Mouse (Mus musculus): ENCODE results near the gene Clec1b. TPM values are rescaled to one million over a fixed set of nuclear protein-coding genes. Genes with fewer than 3 reads are reported as not detected.

The Clec1b gene
- polyA plus RNA-seq (2015; fragmentation: Nextera tagmentation; extraction: Ambion mirVana) = 2.0 and 3.0 TPM in 2 replicates

- no peak for ATAC-seq (ENCODE audit: low read depth)
- H3K36me3 ChIP-seq = no peaks in the 10 kb centered on the region
- 87% methylated on average over 8 of the region's 8 CpGs for WGBS
- H3K9ac ChIP-seq = no peak within 1 kb of the TSS
- H3K4me1 ChIP-seq (replicated peaks) = no peaks in the 10 kb centered on the region
- no peak within 1 kb of the TSS for H3K27ac ChIP-seq (replicated peaks)
- H3K27me3 ChIP-seq = no peaks in the 10 kb centered on the region
- no peak within 1 kb of the TSS for H3K4me3 ChIP-seq
- H3K9me3 ChIP-seq = no peaks in the 10 kb centered on the region
- no peak within 1 kb of the TSS for H3K4me2 ChIP-seq
Observed at GRCm38 (mm10) chr6:129396997-129397396, at the start of gene Clec1b. Gene Clec1b, plus strand, starts transcription at chr6:129397297.

- H3K4me2 ChIP-seq = no peak overlapping the region
- WGBS = 60% methylated on average over 4 of the region's 4 CpGs
- no peaks in the 10 kb centered on the region for H3K4me1 ChIP-seq (replicated peaks)
- no peaks in the 10 kb centered on the region for H3K27me3 ChIP-seq
- H3K27ac ChIP-seq (replicated peaks) = no peak overlapping the region
- no peaks in the 10 kb centered on the region for H3K9me3 ChIP-seq
- H3K9ac ChIP-seq = no peak overlapping the region
- H3K36me3 ChIP-seq = no peaks in the 10 kb centered on the region
- ATAC-seq (ENCODE audit: low read depth) = no peak
- H3K4me3 ChIP-seq = no peak overlapping the region
Observed at GRCm38 (mm10) chr6:129349524-129350352, 47.4 kb upstream of the Clec1b start.

- H3K4me3 ChIP-seq = no peak overlapping the region
- H3K27me3 ChIP-seq = no peaks in the 10 kb centered on the region
- 87% methylated on average over 3 of the region's 3 CpGs for WGBS
- H3K4me1 ChIP-seq (replicated peaks) = no peaks in the 10 kb centered on the region
- H3K9ac ChIP-seq = no peak overlapping the region
- no peak overlapping the region for H3K4me2 ChIP-seq
- no peaks in the 10 kb centered on the region for H3K9me3 ChIP-seq
- no peaks in the 10 kb centered on the region for H3K36me3 ChIP-seq
- no peak for ATAC-seq (ENCODE audit: low read depth)
- no peak overlapping the region for H3K27ac ChIP-seq (replicated peaks)
Observed at GRCm38 (mm10) chr6:129351091-129351490, 46.0 kb upstream of the Clec1b start.

GRCm38 (mm10) chr6:129355774-129356173, 41.3 kb upstream of the Clec1b start:
- no peaks in the 10 kb centered on the region for H3K4me1 ChIP-seq (replicated peaks)
- H3K9ac ChIP-seq = no peak overlapping the region
- H3K36me3 ChIP-seq = no peaks in the 10 kb centered on the region
- no peak for ATAC-seq (ENCODE audit: low read depth)
- 99% methylated on average over 2 of the region's 2 CpGs for whole genome bisulfite sequencing
- H3K4me2 ChIP-seq = no peak overlapping the region
- H3K9me3 ChIP-seq = no peaks in the 10 kb centered on the region
- H3K27me3 ChIP-seq = no peaks in the 10 kb centered on the region
- H3K27ac ChIP-seq (replicated peaks) = no peak overlapping the region
- no peak overlapping the region for H3K4me3 ChIP-seq

GRCm38 (mm10) chr6:129356430-129356829, 40.7 kb upstream of the Clec1b start:
- Histone ChIP-seq H3K4me3 (no peak overlapping the region), H3K4me2 (no peak overlapping the region), H3K36me3 (no peaks in the 10 kb centered on the region), H3K4me1 (replicated peaks) (no peaks in the 10 kb centered on the region), H3K27ac (replicated peaks) (no peak overlapping the region), H3K27me3 (no peaks in the 10 kb centered on the region), H3K9ac (no peak overlapping the region), H3K9me3 (no peaks in the 10 kb centered on the region)
- ATAC-seq (ENCODE audit: low read depth) = no peak

GRCm38 (mm10) chr6:129359515-129359914, 37.6 kb upstream of the Clec1b start:
- WGBS = 89% methylated on average over 2 of the region's 2 CpGs
- H3K36me3 ChIP-seq = no peaks in the 10 kb centered on the region

GRCm38 (mm10) chr6:129363942-129364341, 33.2 kb upstream of the Clec1b start:
- Histone ChIP-seq H3K27ac (replicated peaks) (no peak overlapping the region), H3K27me3 (no peaks in the 10 kb centered on the region), H3K9me3 (no peaks in the 10 kb centered on the region), H3K36me3 (no peaks in the 10 kb centered on the region), H3K4me3 (no peak overlapping the region), H3K4me1 (replicated peaks) (no peaks in the 10 kb centered on the region), H3K4me2 (no peak overlapping the region), H3K9ac (no peak overlapping the region)
- 18% methylated on average over 1 of the region's 1 CpGs for WGBS
- ATAC-seq (ENCODE audit: low read depth) = no peak

More at GRCm38 (mm10) chr6:129359515-129359914, 37.6 kb upstream of the Clec1b start:
- ATAC-seq (ENCODE audit: low read depth) = no peak
- H3K9ac ChIP-seq = no peak overlapping the region
- no peaks in the 10 kb centered on the region for H3K4me1 ChIP-seq (replicated peaks)
- no peaks in the 10 kb centered on the region for H3K27me3 ChIP-seq
- no peak overlapping the region for H3K27ac ChIP-seq (replicated peaks)
- H3K4me2 ChIP-seq = no peak overlapping the region
- H3K4me3 ChIP-seq = no peak overlapping the region
- H3K9me3 ChIP-seq = no peaks in the 10 kb centered on the region

GRCm38 (mm10) chr6:129365959-129366359, 31.1 kb upstream of the Clec1b start:
- no peak overlapping the region for H3K27ac ChIP-seq (replicated peaks)
- WGBS = 16% methylated on average over 6 of the region's 6 CpGs
- H3K9me3 ChIP-seq = no peaks in the 10 kb centered on the region
- H3K36me3 ChIP-seq = no peaks in the 10 kb centered on the region
- ATAC-seq (ENCODE audit: low read depth) = peak; percentile 67
- no peak overlapping the region for H3K9ac ChIP-seq
- no peaks in the 10 kb centered on the region for H3K4me1 ChIP-seq (replicated peaks)
- H3K27me3 ChIP-seq = no peaks in the 10 kb centered on the region
- no peak overlapping the region for H3K4me2 ChIP-seq
- H3K4me3 ChIP-seq = no peak overlapping the region

- no peak for ATAC-seq (ENCODE audit: low read depth)
- Histone ChIP-seq H3K4me1 (replicated peaks) (no peaks in the 10 kb centered on the region), H3K27ac (replicated peaks) (no peak overlapping the region), H3K27me3 (no peaks in the 10 kb centered on the region), H3K4me2 (no peak overlapping the region), H3K36me3 (no peaks in the 10 kb centered on the region), H3K9ac (no peak overlapping the region), H3K4me3 (no peak overlapping the region), H3K9me3 (no peaks in the 10 kb centered on the region)
- 74% methylated on average over 7 of the region's 7 CpGs for WGBS
Observed at GRCm38 (mm10) chr6:129369374-129370132, 27.5 kb upstream of the Clec1b start.

GRCm38 (mm10) chr6:129374937-129375471, 22.1 kb upstream of the Clec1b start:
- Histone ChIP-seq H3K27me3 (no peaks in the 10 kb centered on the region), H3K4me3 (no peak overlapping the region), H3K9me3 (0 out of 2 replicates have a peak, but pooled peaks cover 6% of the 10 kb centered on the region), H3K36me3 (no peaks in the 10 kb centered on the region), H3K27ac (replicated peaks) (no peak overlapping the region), H3K4me2 (no peak overlapping the region), H3K4me1 (replicated peaks) (no peaks in the 10 kb centered on the region), H3K9ac (no peak overlapping the region)
- 90% methylated on average over 2 of the region's 2 CpGs for WGBS
- no peak for ATAC-seq (ENCODE audit: low read depth)

GRCm38 (mm10) chr6:129380454-129380853, 16.6 kb upstream of the Clec1b start:
- 65% methylated on average over 4 of the region's 4 CpGs for WGBS
- H3K4me3 ChIP-seq = no peak overlapping the region
- no peak for ATAC-seq (ENCODE audit: low read depth)
- H3K36me3 ChIP-seq = no peaks in the 10 kb centered on the region
- 0 out of 2 replicates have a peak, but pooled peaks cover 6% of the 10 kb centered on the region for H3K9me3 ChIP-seq
- H3K4me1 ChIP-seq (replicated peaks) = peaks cover 6% of the 10 kb centered on the region
- H3K27me3 ChIP-seq = no peaks in the 10 kb centered on the region
- no peak overlapping the region for H3K4me2 ChIP-seq
- H3K27ac ChIP-seq (replicated peaks) = no peak overlapping the region
- H3K9ac ChIP-seq = no peak overlapping the region

- no peaks in the 10 kb centered on the region for H3K9me3 ChIP-seq
- no peak overlapping the region for H3K9ac ChIP-seq
- no peaks in the 10 kb centered on the region for H3K27me3 ChIP-seq
- no peak for ATAC-seq (ENCODE audit: low read depth)
- no peak overlapping the region for H3K27ac ChIP-seq (replicated peaks)
- no peaks in the 10 kb centered on the region for H3K36me3 ChIP-seq
- peaks cover 9% of the 10 kb centered on the region for H3K4me1 ChIP-seq (replicated peaks)
- no peak overlapping the region for H3K4me2 ChIP-seq
- WGBS = 91% methylated on average over 1 of the region's 1 CpGs
- H3K4me3 ChIP-seq = no peak overlapping the region
Observed at GRCm38 (mm10) chr6:129381736-129382135, 15.4 kb upstream of the Clec1b start.
